Mouse (Mus musculus): Measurements from ENCODE around the gene Rasa3.
A peak's percentile ranks its signal among the peaks of the same experiment; 100 is the strongest.

GRCm38 (mm10) chr8:13530941-13531340 is 146.5 kb downstream of the Rasa3 start:
- no peak for TF ChIP-seq CTCF (IDR thresholded peaks at IDR 0.05; ENCODE audit: control insufficient read depth, insufficient read depth, insufficient read length)
- peak; percentile 76 for TF ChIP-seq USF1 (IDR thresholded peaks at IDR 0.05; ENCODE audit: low read depth)
- no peak for TF ChIP-seq MYOD1 (IDR thresholded peaks at IDR 0.05; ENCODE audit: control insufficient read depth, insufficient read length, low read depth)
- peak; percentile 22 for TF ChIP-seq MAX (IDR thresholded peaks at IDR 0.05)
